Mouse (Mus musculus): ENCODE data around the gene Anapc2.

DNA sequence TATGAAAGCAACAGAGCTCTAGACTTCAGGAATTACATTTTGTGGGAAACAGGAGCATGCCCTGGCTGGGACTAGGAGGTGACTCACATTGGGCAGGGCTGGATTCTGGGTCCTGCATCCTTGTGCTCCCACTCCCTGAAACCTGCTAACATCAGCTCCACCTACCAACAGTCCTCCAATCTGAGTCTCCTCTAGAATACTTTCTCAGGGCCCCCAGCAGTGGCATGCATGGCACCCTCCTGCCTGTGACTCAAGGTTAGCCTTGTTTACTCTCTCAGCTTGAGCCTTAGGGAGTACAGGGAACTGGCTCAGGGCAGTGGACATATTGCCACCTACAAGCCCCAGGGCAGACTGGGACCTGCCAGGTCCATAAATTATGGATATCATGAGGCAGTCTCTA lies 34.2 kb upstream of the Anapc2 start:
- TF ChIP-seq POLR2A (IDR thresholded peaks at IDR 0.05; ENCODE audit: low read depth, low read length) = no peak
- no peak for TF ChIP-seq CTCF (conservative IDR thresholded peaks at IDR 0.05; ENCODE audit: insufficient read depth, insufficient read length, low read depth, low read length)
